Mouse (Mus musculus): ENCODE results near the gene Anxa4.

Gene Anxa4

GRCm38 (mm10) chr6:86765637-86766059, 27.7 kb downstream of the Anxa4 start:
- in situ Hi-C loops (cut with MseI, MboI) = loop anchor here in 1 of 2 experiments (5.0 kb wide), 1 partner anchor 37 kb away; no protein-coding TSS in a partner anchor

GRCm38 (mm10) chr6:86754105-86754863, 39.1 kb downstream of the Anxa4 start:
- in situ Hi-C loops (cut with MseI, MboI) = loop anchor here in 1 of 2 experiments (5.0 kb wide), 1 partner anchor 48 kb away; no protein-coding TSS in a partner anchor

GRCm38 (mm10) chr6:86752843-86753485, 40.4 kb downstream of the Anxa4 start:
- in situ Hi-C loops (cut with MseI, MboI) = loop anchor here in 1 of 2 experiments (5.0 kb wide), 1 partner anchor 49 kb away; no protein-coding TSS in a partner anchor

GRCm38 (mm10) chr6:86750961-86751360, 42.4 kb downstream of the Anxa4 start:
- in situ Hi-C loops (cut with MseI, MboI) = loop anchor here in 1 of 2 experiments (5.0 kb wide), 1 partner anchor 51 kb away; no protein-coding TSS in a partner anchor

GRCm38 (mm10) chr6:86749817-86750216, 43.6 kb downstream of the Anxa4 start:
- in situ Hi-C loops (cut with MseI, MboI) = loop anchor here in 1 of 2 experiments (5.0 kb wide), 1 partner anchor 52 kb away; no protein-coding TSS in a partner anchor

- in situ Hi-C loops (cut with MseI, MboI) = no loop called here
Observed at GRCm38 (mm10) chr6:86747171-86747570, 46.2 kb downstream of the Anxa4 start.

GRCm38 (mm10) chr6:86740652-86741051, 52.7 kb downstream of the Anxa4 start:
- in situ Hi-C loops (cut with MseI, MboI) = no loop called here

- in situ Hi-C loops (cut with MseI, MboI) = no loop called here
Observed at GRCm38 (mm10) chr6:86736830-86737229, 56.6 kb downstream of the Anxa4 start.

- in situ Hi-C loops (cut with MseI, MboI) = no loop called here
Observed at GRCm38 (mm10) chr6:86736313-86736712, 57.1 kb downstream of the Anxa4 start.

GRCm38 (mm10) chr6:86733183-86733876, 60.1 kb downstream of the Anxa4 start, which contains the start of gene Gmcl1:
Gmcl1 (minus strand) TSS chr6:86733383.
- in situ Hi-C loops (cut with MseI, MboI) = no loop called here

GRCm38 (mm10) chr6:86732276-86733173, 60.9 kb downstream of the Anxa4 start:
- in situ Hi-C loops (cut with MseI, MboI) = no loop called here

GRCm38 (mm10) chr6:86728711-86729110, 64.7 kb downstream of the Anxa4 start:
- in situ Hi-C loops (cut with MseI, MboI) = no loop called here

- in situ Hi-C loops (cut with MseI, MboI) = no loop called here
Observed at GRCm38 (mm10) chr6:86721977-86722376, 71.4 kb downstream of the Anxa4 start.

GRCm38 (mm10) chr6:86708072-86708774, 85.2 kb downstream of the Anxa4 start:
- in situ Hi-C loops (cut with MseI, MboI) = no loop called here

GRCm38 (mm10) chr6:86702577-86702976, 90.8 kb downstream of the Anxa4 start:
- in situ Hi-C loops (cut with MseI, MboI) = no loop called here

GRCm38 (mm10) chr6:86697903-86698302, 95.5 kb downstream of the Anxa4 start:
- in situ Hi-C loops (cut with MseI, MboI) = no loop called here

GRCm38 (mm10) chr6:86696213-86696612, 97.2 kb downstream of the Anxa4 start:
- in situ Hi-C loops (cut with MseI, MboI) = no loop called here

GRCm38 (mm10) chr6:86694465-86694864, 98.9 kb downstream of the Anxa4 start:
- in situ Hi-C loops (cut with MseI, MboI) = no loop called here

GRCm38 (mm10) chr6:86689671-86690070, 103.7 kb downstream of the Anxa4 start:
- in situ Hi-C loops (cut with MseI, MboI) = no loop called here

GRCm38 (mm10) chr6:86686971-86687370, 106.4 kb downstream of the Anxa4 start:
- in situ Hi-C loops (cut with MseI, MboI) = no loop called here

Measured in mouse trophoblast stem cell (cell line).